Mouse (Mus musculus) liver, postnatal 0 days (tissue): Measurements from ENCODE around the gene Ncbp3.

Experiments used
- CTCF ChIP-seq: sonication (generic); IDR thresholded peaks from 2 replicates; pipeline ENCODE4 v1.5.1; 2016; ENCODE audit warnings: antibody characterized with exemption, low read depth
- EP300 ChIP-seq: IDR thresholded peaks from 2 replicates; pipeline ENCODE4 v1.6.1; 2016; ENCODE audit warnings: antibody characterized with exemption, low read depth, mild to moderate bottlenecking

GRCm38 (mm10) chr11:73126495-73126894, 78.9 kb downstream of the Ncbp3 start:
- TF ChIP-seq CTCF (no peak), EP300 (no peak)
